Mouse (Mus musculus) MEL (cell line): Measurements from ENCODE around the gene Lrrc8e.

ENCODE experiments used
- CTCF ChIP-seq, 3 experiments: IDR thresholded peaks in 2 of 3; conservative IDR thresholded peaks in 1 of 3; 2 replicates each; pipeline ENCODE4 v1.5.1; 2011 to 2012; ENCODE audit warnings: low read length in 3 of 3, low read depth in 2 of 3, mild to moderate bottlenecking in 2 of 3, improper control_type of control experiment in 1 of 3, inconsistent platforms in 1 of 3, mixed read lengths in 1 of 3, moderate library complexity in 1 of 3; ENCODE audit not compliant: control insufficient read depth in 1 of 3, insufficient read depth in 1 of 3, poor library complexity in 1 of 3, severe bottlenecking in 1 of 3
- E2F4 ChIP-seq: IDR thresholded peaks from 2 replicates; pipeline ENCODE4 v1.6.1; 2011; ENCODE audit warnings: low read depth, low read length, improper control_type of control experiment, borderline replicate concordance
- ETS1 ChIP-seq: IDR thresholded peaks from 2 replicates; pipeline ENCODE4 v1.6.1; 2012; ENCODE audit warnings: low read depth, mild to moderate bottlenecking, inconsistent platforms, low read length, improper control_type of control experiment, moderate library complexity
- MAZ ChIP-seq: IDR thresholded peaks from 2 replicates; pipeline ENCODE4 v1.6.1; 2012; ENCODE audit warnings: low read depth, mild to moderate bottlenecking, inconsistent platforms, low read length, improper control_type of control experiment
- POLR2A ChIP-seq, 2 experiments: IDR thresholded peaks; 2 replicates each; pipeline ENCODE4 v1.6.1; 2011 to 2012; ENCODE audit warnings: low read length in 2 of 2, mild to moderate bottlenecking in 2 of 2, control low read depth in 1 of 2, improper control_type of control experiment in 1 of 2, low read depth in 1 of 2, moderate library complexity in 1 of 2; ENCODE audit not compliant: control insufficient read depth in 1 of 2, insufficient read depth in 1 of 2, poor library complexity in 1 of 2
- RCOR1 ChIP-seq: IDR thresholded peaks from 2 replicates; pipeline ENCODE4 v1.6.1; 2012; ENCODE audit warnings: low read depth, mild to moderate bottlenecking, inconsistent platforms, low read length, improper control_type of control experiment

GRCm38 (mm10) chr8:4192807-4193587 is 33.6 kb upstream of the Lrrc8e start:
- no peak for TF ChIP-seq E2F4
- no peak for TF ChIP-seq POLR2A (IDR thresholded peaks at IDR 0.05; ENCODE audit: control insufficient read depth in 1 of 2, insufficient read depth in 1 of 2, low read depth in 1 of 2, low read length in 2 of 2, poor library complexity in 1 of 2)
- no peak for TF ChIP-seq RCOR1
- TF ChIP-seq ETS1, result no peak
- TF ChIP-seq CTCF (IDR thresholded peaks at IDR 0.05 in 2 of 3, conservative IDR thresholded peaks at IDR 0.05 in 1 of 3; ENCODE audit: control insufficient read depth in 1 of 3, insufficient read depth in 1 of 3, low read depth in 2 of 3, low read length in 3 of 3, poor library complexity in 1 of 3, severe bottlenecking in 1 of 3), result peak; percentile 76 to 94 (median 87)
- no peak for TF ChIP-seq MAZ
